Comparison of ENCODE assay signal across 10 mouse cellular contexts in genomic region chr11:52233906-52234305, GRCm38 (mm10). TPM values are rescaled to one million over a fixed set of nuclear protein-coding genes. Genes with fewer than 3 reads are reported as not detected.
DNase-seq lines count a peak whose midpoint lies in the region; ATAC-seq lines count a peak whose summit lies in the region.
"Had no signal": no experiment of that assay in that cellular context is flagged by ENCODE, and none has a peak within 500 bp of the region (broad histone marks: within the 10 kb centered on the region; RNA-seq: fewer than 3 reads in every experiment).

No protein-coding gene starts in this region.

- H3K27ac ChIP-seq in kidney, embryonic 14.5 days (ENCODE audit: low read depth, low read length) = no peak overlapping the region
- 0 out of 2 replicates have a peak overlapping the region, but pooled peaks have one; percentile 7 for H3K27ac ChIP-seq in brown adipose tissue, adult 24 weeks (replicated peaks; ENCODE audit: low read depth, low read length)
- H3K27ac ChIP-seq in hindbrain, embryonic 14.5 days = no peak overlapping the region
- H3K27ac ChIP-seq in midbrain, embryonic 12.5 days (replicated peaks) = no peak overlapping the region
- H3K27ac ChIP-seq: left cerebral cortex, adult 2 months had no signal

- H3K36me3 ChIP-seq in kidney, embryonic 14.5 days (ENCODE audit: control insufficient read depth, insufficient read depth, low read length) = peaks cover 28% of the 10 kb centered on the region
- peaks cover 22% of the 10 kb centered on the region for H3K36me3 ChIP-seq in hindbrain, embryonic 14.5 days (replicated peaks; ENCODE audit: control insufficient read depth, insufficient read depth)
- H3K36me3 ChIP-seq in midbrain, embryonic 12.5 days = peaks cover 18% of the 10 kb centered on the region

- ATAC-seq in kidney, embryonic 14.5 days (ENCODE audit: low FRiP score, low TSS enrichment) = no peak
- ATAC-seq in hindbrain, embryonic 14.5 days (ENCODE audit: low FRiP score) = no peak
- no peak for ATAC-seq in midbrain, embryonic 12.5 days (ENCODE audit: low FRiP score, low read depth)

- H3K4me1 ChIP-seq in kidney, embryonic 14.5 days (ENCODE audit: control insufficient read depth, insufficient read depth, low read length) = peaks cover 23% of the 10 kb centered on the region
- peaks cover 9% of the 10 kb centered on the region; the same call in 1 of the 2 replicates for H3K4me1 ChIP-seq in brown adipose tissue, adult 24 weeks (ENCODE audit: control insufficient read depth, insufficient read depth, insufficient read length, low read length)
- peaks cover 28% of the 10 kb centered on the region for H3K4me1 ChIP-seq in hindbrain, embryonic 14.5 days (replicated peaks; ENCODE audit: control insufficient read depth, insufficient read depth, low read length)
- peaks cover 24% of the 10 kb centered on the region for H3K4me1 ChIP-seq in midbrain, embryonic 12.5 days

- no peak for DNase-seq in kidney, postnatal 14 days
- no peak for DNase-seq in hindbrain, embryonic 14.5 days (ENCODE audit: low spot score)
- DNase-seq in left cerebral cortex, postnatal 10 days (ENCODE audit: extremely low spot score in 1 of 2, low spot score in 2 of 2) = no peak
- no peak for DNase-seq in frontal cortex, adult 2 months (ENCODE audit: extremely low spot score in 1 of 2, low spot score in 1 of 2)
- no peak for DNase-seq in gastrocnemius, postnatal 36 days
- DNase-seq: gastrocnemius, postnatal 14 days had no signal

- H3K4me2 ChIP-seq in kidney, embryonic 14.5 days (replicated peaks; ENCODE audit: low read depth, low read length) = peak overlapping the region; percentile 71
- peak overlapping the region; percentile 94 for H3K4me2 ChIP-seq in hindbrain, embryonic 14.5 days (replicated peaks)
- H3K4me2 ChIP-seq in midbrain, embryonic 12.5 days (replicated peaks) = peak overlapping the region; percentile 85

- WGBS in kidney, embryonic 14.5 days = 67% methylated on average over 1 of the region's 1 CpGs
- WGBS in hindbrain, embryonic 14.5 days = 98% methylated on average over 1 of the region's 1 CpGs
- 92% methylated on average over 1 of the region's 1 CpGs for WGBS in midbrain, embryonic 12.5 days

- no peak overlapping the region for H3K9ac ChIP-seq in kidney, embryonic 14.5 days (ENCODE audit: low read depth, low read length)
- no peak overlapping the region for H3K9ac ChIP-seq in hindbrain, embryonic 14.5 days
- no peak overlapping the region for H3K9ac ChIP-seq in midbrain, embryonic 12.5 days (replicated peaks)

- no peak overlapping the region; the same call in 1 of the 2 replicates for H3K4me3 ChIP-seq in kidney, embryonic 14.5 days (ENCODE audit: low read length)
- no peak overlapping the region for H3K4me3 ChIP-seq in brown adipose tissue, adult 24 weeks (ENCODE audit: insufficient read depth, low read depth, low read length)
- no peak overlapping the region; the same call in 1 of the 2 replicates for H3K4me3 ChIP-seq in hindbrain, embryonic 14.5 days (replicated peaks; ENCODE audit: low read length)
- H3K4me3 ChIP-seq in midbrain, embryonic 12.5 days = no peak overlapping the region

- no peaks in the 10 kb centered on the region for H3K27me3 ChIP-seq in kidney, embryonic 14.5 days (ENCODE audit: control insufficient read depth, insufficient read depth, low read length)
- H3K27me3 ChIP-seq in hindbrain, embryonic 14.5 days (ENCODE audit: control insufficient read depth, insufficient read depth, low read length) = no peaks in the 10 kb centered on the region
- no peaks in the 10 kb centered on the region for H3K27me3 ChIP-seq in midbrain, embryonic 12.5 days

- H3K9me3 ChIP-seq in kidney, embryonic 14.5 days (ENCODE audit: control insufficient read depth, low read length) = no peaks in the 10 kb centered on the region
- no peaks in the 10 kb centered on the region for H3K9me3 ChIP-seq in hindbrain, embryonic 14.5 days (ENCODE audit: control insufficient read depth, low read length)
- H3K9me3 ChIP-seq in midbrain, embryonic 12.5 days = no peaks in the 10 kb centered on the region

- intact Hi-C loops in left cerebral cortex, postnatal 10 days (cut with DNase I) = no loop called here
- intact Hi-C loops in gastrocnemius, postnatal 36 days (cut with DNase I) = no loop called here

RNA-seq across cellular contexts. Expression of gene Skp1a, which starts 2.1 kb away (rescaled TPM):
- 843 and 964 TPM in 2 replicates for polyA plus RNA-seq in kidney, embryonic 14.5 days (2014; fragmentation: Nextera tagmentation; extraction: Ambion mirVana)
- polyA plus RNA-seq in brown adipose tissue, adult 24 weeks (2012; ENCODE audit: insufficient read depth, insufficient read length, missing spikeins) = 362 and 417 TPM in 2 replicates
- 1,059 and 1,060 TPM in 2 replicates for polyA plus RNA-seq in hindbrain, embryonic 14.5 days (2014; fragmentation: Nextera tagmentation; extraction: Ambion mirVana)
- polyA plus RNA-seq in midbrain, embryonic 12.5 days (2016; fragmentation: Nextera tagmentation; extraction: Ambion mirVana) = 976 and 1,021 TPM in 2 replicates
- total RNA-seq in left cerebral cortex, postnatal 10 days (2021) = 100 to 1,000 TPM; 499 to 514 TPM
- 335 and 372 TPM in 2 replicates for polyA plus RNA-seq in frontal cortex, adult 2 months (2012; rRNA removed)
- 100 to 1,000 TPM; 244 to 259 TPM for total RNA-seq in gastrocnemius, postnatal 36 days (2021)

RNA-seq across cellular contexts. Expression of gene Olfr1371, which starts 20.1 kb away (rescaled TPM):
- polyA plus RNA-seq in kidney, embryonic 14.5 days (2014; fragmentation: Nextera tagmentation; extraction: Ambion mirVana) = not detected in 2 replicates
- polyA plus RNA-seq in brown adipose tissue, adult 24 weeks (2012; ENCODE audit: insufficient read depth, insufficient read length, missing spikeins) = not detected in 2 replicates
- not detected in 2 replicates for polyA plus RNA-seq in hindbrain, embryonic 14.5 days (2014; fragmentation: Nextera tagmentation; extraction: Ambion mirVana)
- polyA plus RNA-seq in midbrain, embryonic 12.5 days (2016; fragmentation: Nextera tagmentation; extraction: Ambion mirVana) = not detected in 2 replicates
- not detected for total RNA-seq in left cerebral cortex, postnatal 10 days (2021)
- polyA plus RNA-seq in frontal cortex, adult 2 months (2012; rRNA removed) = not detected in 2 replicates
- total RNA-seq in gastrocnemius, postnatal 36 days (2021) = not detected
- total RNA-seq: gastrocnemius, postnatal 14 days; left cerebral cortex, adult 2 months had no signal

RNA-seq across cellular contexts. Expression of gene Tcf7, which starts 48.9 kb away (rescaled TPM):
- 18.1 and 27.5 TPM in 2 replicates for polyA plus RNA-seq in kidney, embryonic 14.5 days (2014; fragmentation: Nextera tagmentation; extraction: Ambion mirVana)
- polyA plus RNA-seq in brown adipose tissue, adult 24 weeks (2012; ENCODE audit: insufficient read depth, insufficient read length, missing spikeins) = not detected in 2 replicates
- 6.9 and 7.2 TPM in 2 replicates for polyA plus RNA-seq in hindbrain, embryonic 14.5 days (2014; fragmentation: Nextera tagmentation; extraction: Ambion mirVana)
- polyA plus RNA-seq in midbrain, embryonic 12.5 days (2016; fragmentation: Nextera tagmentation; extraction: Ambion mirVana) = 7.8 and 8.7 TPM in 2 replicates
- total RNA-seq in left cerebral cortex, postnatal 10 days (2021) = 1 to 10 TPM; 6.0 to 6.7 TPM
- 8.5 and 9.1 TPM in 2 replicates for polyA plus RNA-seq in frontal cortex, adult 2 months (2012; rRNA removed)
- 1 to 10 TPM in 1 of 2 experiments, under 1 TPM in 1; 0.62 to 6.2 TPM for total RNA-seq in gastrocnemius, postnatal 36 days (2021)
